Mouse (Mus musculus): ENCODE measurements at regions not wholly inside any gene's neighbourhood (a gene's known extent, or its start where the extent isn't known, plus 50 kb on each side); places are given as distances from the start of the nearest gene placed in this dataset.

DNA sequence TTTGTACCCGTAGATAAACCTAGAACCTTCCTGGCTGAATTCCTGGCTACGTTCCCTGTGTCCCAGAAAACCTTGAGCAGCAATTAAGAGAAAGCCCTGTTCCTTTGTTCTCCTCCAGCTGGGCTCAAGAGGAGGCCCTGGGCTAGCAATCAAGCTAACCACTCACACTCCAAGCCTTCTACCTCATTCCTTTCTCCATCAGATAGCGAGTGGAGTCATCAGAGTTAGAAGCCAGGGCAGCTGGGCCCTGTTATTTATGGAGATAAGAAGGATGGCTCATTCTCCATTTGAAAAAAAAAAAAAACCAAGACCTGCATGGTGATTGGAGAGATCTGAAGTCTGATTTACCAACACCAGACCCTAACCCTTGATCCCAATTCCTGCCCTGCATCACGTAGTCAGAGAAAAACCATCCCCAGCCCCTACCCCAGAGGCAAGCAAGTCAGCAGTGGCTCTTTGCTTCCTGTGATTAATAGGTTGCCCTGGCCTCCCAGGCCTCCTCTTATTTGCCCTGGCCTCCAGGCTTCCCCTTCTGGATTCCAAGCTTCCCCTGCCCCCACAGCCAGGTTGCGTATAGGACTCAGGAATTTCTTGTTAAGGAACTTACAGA is 181.3 kb upstream of the Bcor start:
- Histone ChIP-seq H3K36me3 (ENCODE audit: control insufficient read depth, insufficient read depth, low read length) (no peaks in the 10 kb centered on the region), H3K9ac (ENCODE audit: low read depth, low read length) (no peak overlapping the region), H3K4me3 (ENCODE audit: low read depth, low read length) (no peak overlapping the region), H3K27me3 (ENCODE audit: control insufficient read depth, insufficient read depth, low read depth, low read length) (no peaks in the 10 kb centered on the region), H3K27ac (ENCODE audit: low read length) (no peak overlapping the region), H3K9me3 (replicated peaks; ENCODE audit: control insufficient read depth, low read length, poor library complexity, severe bottlenecking) (no peaks in the 10 kb centered on the region), H3K4me2 (ENCODE audit: low read length) (no peak overlapping the region), H3K4me1 (ENCODE audit: control insufficient read depth, insufficient read depth, low read length) (no peaks in the 10 kb centered on the region)
- WGBS: 71% methylated on average over 5 of the region's 5 CpGs
- ATAC-seq: no peak

- no peak for ATAC-seq
- Histone ChIP-seq H3K27me3 (ENCODE audit: control insufficient read depth, insufficient read depth, low read depth, low read length) (no peaks in the 10 kb centered on the region), H3K9ac (ENCODE audit: low read depth, low read length) (no peak overlapping the region), H3K4me1 (ENCODE audit: control insufficient read depth, insufficient read depth, low read length) (no peaks in the 10 kb centered on the region), H3K4me2 (ENCODE audit: low read length) (no peak overlapping the region), H3K27ac (ENCODE audit: low read length) (no peak overlapping the region), H3K4me3 (ENCODE audit: low read depth, low read length) (no peak overlapping the region), H3K9me3 (replicated peaks; ENCODE audit: control insufficient read depth, low read length, poor library complexity, severe bottlenecking) (no peaks in the 10 kb centered on the region), H3K36me3 (ENCODE audit: control insufficient read depth, insufficient read depth, low read length) (no peaks in the 10 kb centered on the region)
- 83% methylated on average over 12 of the region's 12 CpGs for WGBS
These were observed 184.8 kb upstream of the Bcor start for GRCm38 (mm10) chrX:12344805-12345555.

GRCm38 (mm10) chrX:12346856-12347255 is 186.7 kb upstream of the Bcor start:
- H3K9ac ChIP-seq (ENCODE audit: low read depth, low read length): no peak overlapping the region
- H3K27me3 ChIP-seq (ENCODE audit: control insufficient read depth, insufficient read depth, low read depth, low read length): no peaks in the 10 kb centered on the region
- H3K27ac ChIP-seq (ENCODE audit: low read length): no peak overlapping the region
- no peaks in the 10 kb centered on the region for H3K36me3 ChIP-seq (ENCODE audit: control insufficient read depth, insufficient read depth, low read length)
- no peaks in the 10 kb centered on the region for H3K9me3 ChIP-seq (replicated peaks; ENCODE audit: control insufficient read depth, low read length, poor library complexity, severe bottlenecking)
- H3K4me2 ChIP-seq (ENCODE audit: low read length): no peak overlapping the region
- no peaks in the 10 kb centered on the region for H3K4me1 ChIP-seq (ENCODE audit: control insufficient read depth, insufficient read depth, low read length)
- 86% methylated on average over 3 of the region's 3 CpGs for WGBS
- no peak overlapping the region for H3K4me3 ChIP-seq (ENCODE audit: low read depth, low read length)
- ATAC-seq: no peak

DNA sequence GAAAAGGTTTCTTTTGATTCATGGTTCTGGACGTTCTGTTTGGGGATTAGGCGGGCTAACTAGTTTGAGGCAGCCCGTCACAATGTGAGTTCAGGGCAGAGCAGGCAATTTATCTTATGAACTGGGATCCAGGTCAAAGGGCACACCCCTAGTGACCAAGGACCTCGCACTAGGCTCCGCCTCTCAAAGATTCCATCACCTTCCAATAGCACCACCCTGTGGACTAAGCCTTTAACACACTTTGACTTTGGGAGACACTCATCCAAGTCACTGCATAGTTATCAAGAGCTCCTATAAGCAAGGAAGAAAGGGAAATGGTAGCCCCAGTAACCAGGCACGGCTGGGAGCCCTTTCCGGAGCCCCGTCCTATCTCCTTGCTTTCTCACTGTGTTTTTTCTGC is 188.0 kb upstream of the Bcor start:
- no peaks in the 10 kb centered on the region for H3K27me3 ChIP-seq (ENCODE audit: control insufficient read depth, insufficient read depth, low read depth, low read length)
- no peaks in the 10 kb centered on the region for H3K36me3 ChIP-seq (ENCODE audit: control insufficient read depth, insufficient read depth, low read length)
- WGBS: 61% methylated on average over 8 of the region's 8 CpGs
- H3K4me1 ChIP-seq (ENCODE audit: control insufficient read depth, insufficient read depth, low read length): no peaks in the 10 kb centered on the region
- H3K27ac ChIP-seq (ENCODE audit: low read length): no peak overlapping the region
- no peak for ATAC-seq
- H3K4me3 ChIP-seq (ENCODE audit: low read depth, low read length): no peak overlapping the region
- H3K9ac ChIP-seq (ENCODE audit: low read depth, low read length): no peak overlapping the region
- no peaks in the 10 kb centered on the region for H3K9me3 ChIP-seq (replicated peaks; ENCODE audit: control insufficient read depth, low read length, poor library complexity, severe bottlenecking)
- no peak overlapping the region for H3K4me2 ChIP-seq (ENCODE audit: low read length)

DNA sequence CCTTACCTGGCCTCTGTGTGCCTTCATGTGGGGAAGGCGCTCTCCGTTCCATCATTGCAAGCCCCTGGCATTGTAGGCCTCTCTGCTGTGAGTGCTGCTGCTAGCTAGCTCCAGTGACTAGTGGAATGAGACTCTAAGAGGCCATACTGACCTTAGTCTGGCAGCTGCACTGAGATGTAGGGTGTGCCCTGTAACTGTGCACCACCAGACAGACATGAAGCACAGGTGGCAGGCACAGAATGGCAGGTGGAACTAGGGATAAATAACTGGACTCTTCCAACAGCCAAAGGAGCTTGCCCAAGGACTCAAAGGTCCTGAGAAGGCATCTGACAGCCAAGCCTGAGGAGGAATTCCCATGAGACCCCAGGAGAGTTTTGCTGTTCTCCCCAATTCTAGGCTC is 194.7 kb upstream of the Bcor start:
- no peak overlapping the region for H3K9ac ChIP-seq (ENCODE audit: low read depth, low read length)
- no peaks in the 10 kb centered on the region for H3K36me3 ChIP-seq (ENCODE audit: control insufficient read depth, insufficient read depth, low read length)
- no peaks in the 10 kb centered on the region for H3K9me3 ChIP-seq (replicated peaks; ENCODE audit: control insufficient read depth, low read length, poor library complexity, severe bottlenecking)
- WGBS: 96% methylated on average over 2 of the region's 2 CpGs
- H3K4me2 ChIP-seq (ENCODE audit: low read length): no peak overlapping the region
- H3K27ac ChIP-seq (ENCODE audit: low read length): no peak overlapping the region
- no peaks in the 10 kb centered on the region for H3K4me1 ChIP-seq (ENCODE audit: control insufficient read depth, insufficient read depth, low read length)
- H3K4me3 ChIP-seq (ENCODE audit: low read depth, low read length): no peak overlapping the region
- no peaks in the 10 kb centered on the region for H3K27me3 ChIP-seq (ENCODE audit: control insufficient read depth, insufficient read depth, low read depth, low read length)
- ATAC-seq: no peak

DNA sequence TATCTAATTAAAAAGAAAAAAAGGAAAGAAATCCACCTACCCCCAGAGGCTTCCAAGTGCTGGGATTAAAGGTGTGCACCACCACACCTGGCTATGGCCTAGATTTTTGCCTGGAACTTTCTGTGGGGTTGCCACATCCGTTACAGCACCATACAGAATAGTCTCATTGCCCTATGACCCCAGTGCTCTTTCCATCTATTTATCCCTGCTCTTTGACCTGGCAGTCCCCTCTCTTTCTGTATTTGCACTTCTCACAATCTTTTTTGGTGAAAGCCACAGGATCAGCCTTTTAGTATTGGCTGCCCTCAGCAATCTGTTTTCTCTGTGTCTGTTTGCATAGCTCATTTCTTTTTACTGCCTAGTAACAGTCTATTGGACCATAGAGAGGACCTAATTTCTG is 197.9 kb upstream of the Bcor start:
- H3K4me2 ChIP-seq (ENCODE audit: low read length): no peak overlapping the region

GRCm38 (mm10) chrX:12365582-12366323 is 205.6 kb upstream of the Bcor start:
- 82% methylated on average over 12 of the region's 12 CpGs for WGBS
- no peak overlapping the region for H3K27ac ChIP-seq (ENCODE audit: low read length)
- no peaks in the 10 kb centered on the region for H3K4me1 ChIP-seq (ENCODE audit: control insufficient read depth, insufficient read depth, low read length)
- no peaks in the 10 kb centered on the region for H3K9me3 ChIP-seq (replicated peaks; ENCODE audit: control insufficient read depth, low read length, poor library complexity, severe bottlenecking)
- no peak overlapping the region for H3K4me3 ChIP-seq (ENCODE audit: low read depth, low read length)
- H3K9ac ChIP-seq (ENCODE audit: low read depth, low read length): no peak overlapping the region
- ATAC-seq: no peak
- H3K27me3 ChIP-seq (ENCODE audit: control insufficient read depth, insufficient read depth, low read depth, low read length): no peaks in the 10 kb centered on the region
- no peaks in the 10 kb centered on the region for H3K36me3 ChIP-seq (ENCODE audit: control insufficient read depth, insufficient read depth, low read length)
- H3K4me2 ChIP-seq (ENCODE audit: low read length): no peak overlapping the region

More for the DNA sequence above, 197.9 kb upstream of the Bcor start:
- H3K36me3 ChIP-seq (ENCODE audit: control insufficient read depth, insufficient read depth, low read length): no peaks in the 10 kb centered on the region
- H3K4me1 ChIP-seq (ENCODE audit: control insufficient read depth, insufficient read depth, low read length): no peaks in the 10 kb centered on the region
- no peak overlapping the region for H3K4me3 ChIP-seq (ENCODE audit: low read depth, low read length)
- no peak overlapping the region for H3K9ac ChIP-seq (ENCODE audit: low read depth, low read length)
- ATAC-seq: no peak
- H3K27ac ChIP-seq (ENCODE audit: low read length): no peak overlapping the region
- no peaks in the 10 kb centered on the region for H3K9me3 ChIP-seq (replicated peaks; ENCODE audit: control insufficient read depth, low read length, poor library complexity, severe bottlenecking)
- H3K27me3 ChIP-seq (ENCODE audit: control insufficient read depth, insufficient read depth, low read depth, low read length): no peaks in the 10 kb centered on the region
- 67% methylated on average over 1 of the region's 1 CpGs for WGBS

DNA sequence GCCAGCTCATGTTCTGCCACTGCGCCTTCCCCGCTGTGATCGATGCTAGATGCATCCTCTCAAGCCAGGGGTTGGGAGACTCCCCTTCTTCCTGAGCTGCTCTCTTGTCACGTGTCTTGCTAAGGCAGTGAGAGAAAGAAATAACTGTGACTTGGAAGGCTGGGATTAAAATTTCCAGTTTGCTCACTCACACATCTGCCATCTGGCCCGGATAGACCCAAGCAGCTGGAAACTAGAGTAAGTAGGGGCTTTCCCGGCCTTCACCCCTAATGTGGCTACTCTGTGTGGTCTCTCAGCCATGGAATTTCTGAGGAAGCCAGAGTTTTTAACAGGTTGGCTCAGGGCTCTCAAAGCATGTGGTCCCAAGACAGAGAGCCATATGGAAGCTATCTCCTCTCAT is 206.6 kb upstream of the Bcor start:
- no peak overlapping the region for H3K27ac ChIP-seq (ENCODE audit: low read length)
- no peak overlapping the region for H3K4me2 ChIP-seq (ENCODE audit: low read length)
- no peak for ATAC-seq
- H3K9ac ChIP-seq (ENCODE audit: low read depth, low read length): no peak overlapping the region
- no peaks in the 10 kb centered on the region for H3K9me3 ChIP-seq (replicated peaks; ENCODE audit: control insufficient read depth, low read length, poor library complexity, severe bottlenecking)
- no peaks in the 10 kb centered on the region for H3K27me3 ChIP-seq (ENCODE audit: control insufficient read depth, insufficient read depth, low read depth, low read length)
- WGBS: 80% methylated on average over 6 of the region's 6 CpGs
- H3K36me3 ChIP-seq (ENCODE audit: control insufficient read depth, insufficient read depth, low read length): no peaks in the 10 kb centered on the region
- no peaks in the 10 kb centered on the region for H3K4me1 ChIP-seq (ENCODE audit: control insufficient read depth, insufficient read depth, low read length)
- no peak overlapping the region for H3K4me3 ChIP-seq (ENCODE audit: low read depth, low read length)

GRCm38 (mm10) chrX:12373670-12374069 is 213.5 kb upstream of the Bcor start:
- 52% methylated on average over 6 of the region's 6 CpGs for WGBS
- peak; percentile 75; the same call in 1 of the 2 replicates for ATAC-seq

More at GRCm38 (mm10) chrX:12373670-12374069, 213.5 kb upstream of the Bcor start:
- H3K4me3 ChIP-seq (ENCODE audit: low read depth, low read length): no peak overlapping the region
- no peak overlapping the region for H3K27ac ChIP-seq (ENCODE audit: low read length)
- no peaks in the 10 kb centered on the region for H3K9me3 ChIP-seq (replicated peaks; ENCODE audit: control insufficient read depth, low read length, poor library complexity, severe bottlenecking)
- no peaks in the 10 kb centered on the region for H3K4me1 ChIP-seq (ENCODE audit: control insufficient read depth, insufficient read depth, low read length)
- no peaks in the 10 kb centered on the region for H3K27me3 ChIP-seq (ENCODE audit: control insufficient read depth, insufficient read depth, low read depth, low read length)
- H3K36me3 ChIP-seq (ENCODE audit: control insufficient read depth, insufficient read depth, low read length): no peaks in the 10 kb centered on the region
- H3K9ac ChIP-seq (ENCODE audit: low read depth, low read length): no peak overlapping the region
- no peak overlapping the region for H3K4me2 ChIP-seq (ENCODE audit: low read length)

Measured in midbrain, embryonic 16.5 days (tissue).